Mouse (Mus musculus) hindbrain, embryonic 14.5 days (tissue): Measurements from ENCODE around the gene Gpbar1. TPM values are rescaled to one million over a fixed set of nuclear protein-coding genes. Genes with fewer than 3 reads are reported as not detected.

ENCODE experiments used
- ATAC-seq: fragments of 200-750 bp; cut with Nextera tagmentation; 2 replicates; pipeline ENCODE4 v1.8.0; 2017; ENCODE audit warnings: moderate number of reproducible peaks, mild to moderate bottlenecking, moderate TSS enrichment, moderate library complexity; ENCODE audit not compliant: low FRiP score
- DNase-seq: peaks from one replicate; pipeline ENCODE4 v3.0.0-alpha.2; 2015; ENCODE audit warnings: low spot score
- H3K27ac ChIP-seq: fragments of 300-500 bp; sonication (generic); 2 replicates; pipeline ENCODE4 v1.5.1; 2014; ENCODE audit warnings: mild to moderate bottlenecking, moderate library complexity
- H3K27me3 ChIP-seq: fragments of 300-500 bp; sonication (generic); 2 replicates; pipeline ENCODE4 v1.6.1; 2014; ENCODE audit warnings: mild to moderate bottlenecking, low read length, mixed read lengths; ENCODE audit not compliant: control insufficient read depth, insufficient read depth
- H3K36me3 ChIP-seq: fragments of 300-500 bp; sonication (generic); replicated peaks from 2 replicates; pipeline ENCODE4 v1.6.1; 2014; ENCODE audit not compliant: control insufficient read depth, insufficient read depth
- H3K4me1 ChIP-seq: fragments of 300-500 bp; sonication (generic); replicated peaks from 2 replicates; pipeline ENCODE4 v1.6.1; 2014; ENCODE audit warnings: antibody characterized with exemption, low read length, mixed read lengths; ENCODE audit not compliant: control insufficient read depth, insufficient read depth
- H3K4me2 ChIP-seq: fragments of 300-500 bp; sonication (generic); replicated peaks from 2 replicates; pipeline ENCODE4 v1.6.1; 2014; ENCODE audit warnings: mild to moderate bottlenecking, moderate library complexity
- H3K4me3 ChIP-seq: fragments of 300-500 bp; sonication (generic); replicated peaks from 2 replicates; pipeline ENCODE4 v1.5.1; 2014; ENCODE audit warnings: mild to moderate bottlenecking, low read length
- H3K9ac ChIP-seq: fragments of 300-500 bp; sonication (generic); 2 replicates; pipeline ENCODE4 v1.6.1; 2014
- H3K9me3 ChIP-seq: fragments of 300-500 bp; sonication (generic); 2 replicates; pipeline ENCODE4 v1.6.1; 2016; ENCODE audit warnings: low read length; ENCODE audit not compliant: control insufficient read depth
- WGBS: fragments of 180-500 bp; shearing (Covaris S2); extraction: QIAGEN DNeasy Blood & Tissue Kit; methylation state at CpG from one replicate; pipeline ENCODE4 v1.1.7; 2014; 5-methylcytosine and 5-hydroxymethylcytosine counted together
- polyA plus RNA-seq: library from polyadenylated mRNA; unstranded; fragments of >200 nt; fragmentation: Nextera tagmentation; extraction: Ambion mirVana; gene quantifications from 2 replicates; pipeline ENCODE4 v1.2.1, GENCODE M21; 2014

Gpbar1 gene
- polyA plus RNA-seq, 1 experiment from 2014 or later = 0.19 TPM

DNA sequence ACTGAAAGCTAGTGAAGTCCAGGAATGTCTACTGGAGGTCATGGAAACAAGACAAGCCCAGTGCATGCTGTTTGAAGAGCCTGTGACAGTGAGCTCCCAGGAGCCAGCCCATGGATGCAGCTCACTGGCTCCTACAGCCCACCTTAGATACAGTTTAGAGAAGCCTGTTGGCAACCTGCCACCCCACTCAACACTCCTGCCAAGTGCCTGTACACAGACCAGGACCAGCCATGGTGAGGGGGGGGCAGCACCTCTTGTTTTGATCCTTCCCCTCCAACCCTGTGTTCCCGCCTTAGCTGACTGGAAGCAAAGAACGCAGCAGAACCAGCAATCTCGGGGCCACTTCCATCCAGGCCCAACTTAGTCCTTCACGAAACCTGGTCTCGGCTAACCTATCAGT, 11.8 kb downstream of the Gpbar1 start:
- H3K36me3 ChIP-seq = peaks cover 33% of the 10 kb centered on the region
- peaks cover 3% of the 10 kb centered on the region; the same call in 1 of the 2 replicates for H3K4me1 ChIP-seq
- no peak overlapping the region for H3K4me2 ChIP-seq
- no peak overlapping the region for H3K9ac ChIP-seq
- 91% methylated on average over 5 of the region's 5 CpGs for WGBS
- no peak for DNase-seq
- no peaks in the 10 kb centered on the region for H3K9me3 ChIP-seq
- no peak overlapping the region for H3K27ac ChIP-seq
- no peaks in the 10 kb centered on the region for H3K27me3 ChIP-seq
- no peak for ATAC-seq
- H3K4me3 ChIP-seq = no peak overlapping the region

DNA sequence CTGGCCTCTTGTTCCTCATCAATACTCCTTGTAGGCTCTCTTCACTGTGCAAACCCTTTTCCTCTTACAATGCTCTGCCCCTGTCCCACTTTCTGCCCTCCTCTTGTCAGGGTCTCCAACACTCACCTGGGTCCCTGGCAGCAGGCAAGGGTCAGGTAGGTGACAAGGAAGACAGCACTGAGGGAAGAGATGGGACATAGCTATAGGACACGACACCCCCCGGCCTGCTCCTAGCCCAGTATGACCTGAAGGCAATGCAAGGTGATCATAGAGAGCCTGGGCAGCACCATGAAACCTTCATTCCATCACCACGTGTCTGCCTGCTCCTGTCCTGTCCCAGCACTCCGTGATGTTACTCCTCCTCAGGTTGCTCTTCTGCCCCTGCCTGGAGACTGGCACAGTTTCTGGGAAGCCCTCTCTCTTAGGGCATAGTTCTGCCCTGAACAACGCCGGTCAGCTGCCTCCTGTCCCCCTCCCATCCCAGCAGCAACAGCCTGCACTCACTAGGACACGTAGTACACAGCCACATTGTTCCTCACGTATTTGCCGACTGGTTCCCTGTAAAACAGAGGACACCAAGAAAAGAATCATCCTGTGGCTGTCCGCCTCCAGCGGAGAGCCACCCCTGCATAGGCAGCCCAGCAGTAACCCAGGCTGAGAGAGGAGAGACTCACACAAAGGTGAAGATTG, 14.1 kb downstream of the Gpbar1 start:
- 87% methylated on average over 11 of the region's 11 CpGs for WGBS
- Histone ChIP-seq H3K4me3 (no peak overlapping the region), H3K27ac (no peak overlapping the region), H3K4me1 (peaks cover 13% of the 10 kb centered on the region; the same call in 1 of the 2 replicates), H3K36me3 (peaks cover 33% of the 10 kb centered on the region), H3K9me3 (no peaks in the 10 kb centered on the region), H3K27me3 (no peaks in the 10 kb centered on the region), H3K9ac (no peak overlapping the region), H3K4me2 (no peak overlapping the region)
- ATAC-seq (no peak), DNase-seq (no peak)

DNA sequence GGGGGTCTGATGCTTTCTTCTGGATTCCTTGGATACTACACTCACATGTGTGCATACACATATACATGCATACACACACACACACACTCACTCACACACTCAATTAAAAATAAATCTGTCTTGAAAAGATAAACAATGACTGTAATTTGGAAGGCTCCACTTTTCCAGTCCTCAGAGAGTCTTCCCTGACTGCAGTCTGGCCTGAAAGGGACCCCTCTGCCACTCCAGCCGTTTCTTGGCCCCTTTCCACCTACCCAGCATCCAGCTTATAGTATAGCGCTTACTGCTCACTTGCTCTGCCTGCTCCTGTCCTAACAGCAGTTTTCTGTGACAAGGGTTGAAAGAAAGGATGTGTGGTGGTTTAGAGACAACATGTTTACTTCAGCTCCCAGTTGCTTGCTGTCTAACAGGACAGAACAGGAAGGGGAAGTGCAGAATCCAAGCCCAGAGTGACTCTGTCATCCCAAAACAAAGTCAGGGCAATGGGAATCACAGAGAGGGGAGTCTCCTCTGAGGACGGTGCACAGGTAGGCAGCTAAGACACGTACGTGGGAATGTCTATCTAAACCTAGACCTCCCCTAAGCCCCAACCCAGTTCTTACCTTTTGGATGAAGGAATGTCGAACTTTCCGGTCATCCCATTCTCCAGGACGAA, 15.1 kb downstream of the Gpbar1 start:
- Histone ChIP-seq H3K4me2 (no peak overlapping the region), H3K27ac (no peak overlapping the region), H3K4me3 (no peak overlapping the region), H3K4me1 (peaks cover 13% of the 10 kb centered on the region; the same call in 1 of the 2 replicates), H3K9ac (no peak overlapping the region), H3K27me3 (no peaks in the 10 kb centered on the region), H3K36me3 (peaks cover 33% of the 10 kb centered on the region), H3K9me3 (no peaks in the 10 kb centered on the region)
- ATAC-seq (no peak), DNase-seq (no peak)
- WGBS = 84% methylated on average over 8 of the region's 8 CpGs

DNA sequence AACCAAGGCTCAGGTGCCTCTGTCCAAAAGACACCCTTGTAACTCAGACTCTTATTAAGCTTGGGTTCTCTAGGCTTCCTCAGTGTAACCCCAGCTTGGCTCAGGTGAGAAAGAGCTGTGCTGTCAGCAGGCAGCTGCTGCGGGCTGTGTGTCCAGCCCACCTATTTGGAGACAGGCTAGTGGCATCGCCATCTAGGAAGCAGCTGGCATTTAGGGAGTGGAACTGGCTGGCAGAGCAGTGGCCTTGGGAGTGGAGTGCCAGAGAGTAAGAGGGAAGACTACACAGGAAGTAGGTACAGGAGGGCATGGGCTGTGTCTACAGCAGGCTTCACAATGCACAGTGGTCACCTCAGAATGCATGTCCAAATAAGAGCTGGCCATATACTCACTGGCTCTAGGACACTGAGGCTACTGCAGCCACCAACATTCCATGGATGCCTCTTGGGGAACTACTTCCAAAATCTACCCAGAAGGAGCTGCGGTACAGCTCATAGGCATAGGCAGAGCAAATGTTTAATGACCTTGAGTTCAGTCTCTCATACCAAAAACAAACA, 15.8 kb downstream of the Gpbar1 start:
- 91% methylated on average over 3 of the region's 3 CpGs for whole genome bisulfite sequencing
- Histone ChIP-seq H3K4me1 (peaks cover 13% of the 10 kb centered on the region; the same call in 1 of the 2 replicates), H3K9me3 (no peaks in the 10 kb centered on the region), H3K27ac (no peak overlapping the region), H3K27me3 (no peaks in the 10 kb centered on the region), H3K4me3 (no peak overlapping the region), H3K36me3 (peaks cover 27% of the 10 kb centered on the region), H3K4me2 (no peak overlapping the region), H3K9ac (no peak overlapping the region)
- ATAC-seq (no peak), DNase-seq (no peak)

DNA sequence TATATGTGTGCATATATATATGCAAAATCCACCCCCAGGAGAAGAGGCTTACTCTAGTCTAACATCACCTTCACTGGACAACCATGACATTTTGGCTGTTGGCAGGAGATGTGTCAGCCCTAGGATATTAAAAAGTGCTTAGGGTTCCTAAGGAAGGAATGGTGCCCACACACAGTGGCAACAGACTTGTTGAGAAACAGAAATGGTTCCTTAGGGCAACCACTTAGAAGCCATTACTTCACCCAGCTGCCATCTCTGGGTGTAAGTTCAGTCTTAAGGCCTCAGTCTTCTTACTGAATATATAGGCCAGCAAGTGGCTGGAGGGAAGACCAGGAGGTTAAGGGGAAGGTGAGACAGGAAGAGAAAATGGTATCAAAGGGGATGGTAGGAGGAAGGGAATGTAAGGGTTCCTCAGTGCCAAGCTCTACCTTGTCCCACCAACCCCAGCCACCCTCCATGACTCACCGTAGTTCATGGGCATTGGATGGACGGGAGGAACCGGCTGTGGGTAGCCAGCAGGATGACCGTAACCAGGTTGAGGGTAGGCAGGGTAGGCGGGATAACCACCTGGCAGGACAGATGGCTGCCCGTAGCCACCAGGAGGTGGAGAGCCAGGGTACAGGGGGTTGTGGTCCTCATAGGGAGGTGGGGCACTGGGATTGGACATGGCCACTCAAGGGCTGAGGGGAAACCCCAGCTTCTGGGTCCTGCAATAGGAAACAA, 16.5 kb downstream of the Gpbar1 start:
- Histone ChIP-seq H3K27me3 (no peaks in the 10 kb centered on the region), H3K9ac (peak overlapping the region; percentile 17; the same call in 1 of the 2 replicates), H3K4me1 (peaks cover 13% of the 10 kb centered on the region; the same call in 1 of the 2 replicates), H3K27ac (peak overlapping the region; percentile 80), H3K9me3 (no peaks in the 10 kb centered on the region), H3K4me2 (peak overlapping the region; percentile 22), H3K36me3 (peaks cover 23% of the 10 kb centered on the region), H3K4me3 (no peak overlapping the region)
- 94% methylated on average over 6 of the region's 6 CpGs for WGBS
- ATAC-seq (no peak), DNase-seq (no peak)

DNA sequence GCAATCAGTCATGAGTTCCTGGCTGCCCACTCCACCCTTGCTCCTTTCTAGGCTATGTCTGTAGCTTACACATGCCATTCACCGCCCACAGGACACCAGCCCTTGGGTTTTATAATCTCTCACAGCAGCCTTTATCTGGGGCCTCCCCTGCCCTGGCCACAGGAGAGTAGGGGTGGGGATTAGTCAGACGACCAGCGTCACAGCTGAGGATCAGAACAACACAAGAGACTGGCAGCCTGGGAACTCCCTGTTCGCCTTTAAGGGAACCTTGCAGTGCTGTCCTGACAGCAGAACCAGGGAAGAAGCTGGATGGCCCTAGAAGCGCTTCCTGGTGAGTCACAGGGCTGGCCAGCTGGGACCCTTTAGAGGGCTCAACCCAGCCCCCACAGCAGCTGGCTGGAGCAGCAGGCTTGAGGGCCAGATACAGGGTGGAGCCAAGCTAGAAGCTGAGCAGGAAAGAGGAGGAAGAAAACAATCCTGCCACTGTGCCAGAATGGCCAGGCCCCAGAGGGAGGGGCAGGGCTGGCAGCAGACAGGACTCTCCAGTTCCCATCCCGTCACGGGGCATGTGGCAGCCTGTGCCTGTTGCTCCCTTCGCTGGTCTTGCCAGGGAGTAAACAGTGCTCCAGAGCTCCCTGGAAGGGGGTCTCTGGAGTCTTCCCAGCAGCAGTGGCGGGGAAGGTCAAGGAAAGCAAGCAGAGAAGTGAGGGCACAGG, 17.3 kb downstream of the Gpbar1 start:
- peak overlapping the region; percentile 22 for H3K4me2 ChIP-seq
- H3K9ac ChIP-seq = peak overlapping the region; percentile 17; the same call in 1 of the 2 replicates
- H3K27ac ChIP-seq = peak overlapping the region; percentile 80
- peak; percentile 90 for ATAC-seq
- DNase-seq = peak; percentile 62
- peaks cover 21% of the 10 kb centered on the region for H3K36me3 ChIP-seq
- no peak overlapping the region for H3K4me3 ChIP-seq
- peaks cover 13% of the 10 kb centered on the region; the same call in 1 of the 2 replicates for H3K4me1 ChIP-seq
- 24% methylated on average over 9 of the region's 9 CpGs for WGBS
- H3K27me3 ChIP-seq = no peaks in the 10 kb centered on the region
- no peaks in the 10 kb centered on the region for H3K9me3 ChIP-seq

DNA sequence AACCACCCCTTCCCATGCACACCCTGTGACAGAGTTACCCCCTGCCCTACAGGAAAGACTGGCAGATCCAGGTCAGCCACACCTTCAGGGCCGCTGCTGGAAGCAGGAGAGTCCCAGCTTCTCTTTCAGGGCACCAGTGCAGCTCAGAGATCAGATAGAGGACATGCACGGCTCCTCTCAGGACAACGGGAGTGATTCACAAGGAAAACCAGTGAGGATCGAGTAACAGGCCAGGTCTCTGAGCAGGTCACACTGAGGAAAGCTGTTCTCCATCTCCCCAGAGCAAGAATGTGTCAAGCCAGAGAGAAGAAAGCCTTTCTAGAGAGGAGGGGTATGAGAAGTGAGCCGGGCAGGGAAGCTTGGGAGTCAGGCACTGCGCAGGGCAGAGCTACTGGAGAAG, 18.1 kb downstream of the Gpbar1 start:
- ATAC-seq = no peak
- Histone ChIP-seq H3K9me3 (no peaks in the 10 kb centered on the region), H3K27ac (peak overlapping the region; percentile 80), H3K4me2 (no peak overlapping the region; the same call in 1 of the 2 replicates), H3K4me3 (no peak overlapping the region), H3K4me1 (peaks cover 13% of the 10 kb centered on the region; the same call in 1 of the 2 replicates), H3K36me3 (peaks cover 15% of the 10 kb centered on the region), H3K9ac (peak overlapping the region; percentile 17; the same call in 1 of the 2 replicates), H3K27me3 (no peaks in the 10 kb centered on the region)
- DNase-seq = no peak
- WGBS = 75% methylated on average over 6 of the region's 6 CpGs

DNA sequence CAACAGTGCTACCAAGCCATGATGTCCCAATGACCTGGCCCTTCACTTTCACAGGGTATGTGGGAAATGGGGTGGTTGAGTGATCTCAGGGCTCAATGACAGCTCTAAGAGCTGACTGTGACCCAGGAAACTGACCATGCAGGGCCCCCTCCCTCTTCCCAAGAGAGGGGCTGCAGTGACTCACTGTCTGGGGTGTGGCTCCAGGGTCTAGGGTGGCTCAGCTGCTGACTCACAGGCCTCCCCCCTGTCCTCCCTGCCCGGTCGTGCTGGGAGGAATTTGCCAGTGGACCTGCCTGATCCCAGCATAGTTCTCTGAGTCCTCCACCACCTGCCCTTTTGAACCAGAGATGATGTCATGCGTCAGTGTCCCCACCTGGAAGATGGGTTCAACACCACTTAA, 18.9 kb downstream of the Gpbar1 start:
- WGBS = 82% methylated on average over 3 of the region's 3 CpGs
- no peak overlapping the region for H3K4me2 ChIP-seq
- H3K4me3 ChIP-seq = no peak overlapping the region
- peaks cover 13% of the 10 kb centered on the region; the same call in 1 of the 2 replicates for H3K4me1 ChIP-seq
- DNase-seq (no peak), ATAC-seq (no peak)
- H3K27ac ChIP-seq = no peak overlapping the region
- H3K9ac ChIP-seq = no peak overlapping the region
- 0 out of 2 replicates have a peak, but pooled peaks cover under 1% of the 10 kb centered on the region for H3K27me3 ChIP-seq
- H3K9me3 ChIP-seq = no peaks in the 10 kb centered on the region
- peaks cover 7% of the 10 kb centered on the region for H3K36me3 ChIP-seq
